Mouse (Mus musculus): ENCODE results near the gene Tdrd12. TPM values are rescaled to one million over a fixed set of nuclear protein-coding genes. Genes with fewer than 3 reads are reported as not detected.
"Not testable (repeated sequence)": the region's sequence is repeated elsewhere in the genome, so short reads cannot be mapped to it uniquely, and the experiment has no call there.

The Tdrd12 gene
- total RNA-seq (2021) = not detected
- long read RNA-seq, experiment 1 = 0 reads
- long read RNA-seq, experiment 2 = 0 reads

GRCm38 (mm10) chr7:35537562-35537961 is at the start of gene Tdrd12:
Gene Tdrd12 (minus strand): TSS chr7:35537745.
- DNase-seq (ENCODE audit: low spot score) = no peak

GRCm38 (mm10) chr7:35586906-35587445 is 49.4 kb upstream of the Tdrd12 start:
- no peak for DNase-seq (ENCODE audit: low spot score)

GRCm38 (mm10) chr7:35586055-35586905 is 48.7 kb upstream of the Tdrd12 start, which contains the start of gene Ankrd27:
Gene Ankrd27 (plus strand): TSS chr7:35586244.
- DNase-seq (ENCODE audit: low spot score) = peak; percentile 97

- peak; percentile 30 for DNase-seq (ENCODE audit: low spot score)
Measured at GRCm38 (mm10) chr7:35585191-35586054, 47.9 kb upstream of the Tdrd12 start, which contains the start of gene Rgs9bp. Gene Rgs9bp (minus strand): TSS chr7:35585582.

GRCm38 (mm10) chr7:35584786-35585190 is 47.2 kb upstream of the Tdrd12 start:
- peak; percentile 5 for DNase-seq (ENCODE audit: low spot score)

GRCm38 (mm10) chr7:35584068-35584785 is 46.7 kb upstream of the Tdrd12 start:
- no peak for DNase-seq (ENCODE audit: low spot score)

- DNase-seq (ENCODE audit: low spot score) = no peak
Measured at GRCm38 (mm10) chr7:35583476-35584025, 46.0 kb upstream of the Tdrd12 start.

GRCm38 (mm10) chr7:35582719-35583118 is 45.2 kb upstream of the Tdrd12 start:
- no peak for DNase-seq (ENCODE audit: low spot score)

- peak; percentile 20 for DNase-seq (ENCODE audit: low spot score)
Measured at GRCm38 (mm10) chr7:35579849-35580248, 42.3 kb upstream of the Tdrd12 start.

GRCm38 (mm10) chr7:35570883-35571282 is 33.3 kb upstream of the Tdrd12 start:
- DNase-seq (ENCODE audit: low spot score) = not testable (repeated sequence)

- not testable (repeated sequence) for DNase-seq (ENCODE audit: low spot score)
Measured at GRCm38 (mm10) chr7:35569724-35570123, 32.2 kb upstream of the Tdrd12 start.

GRCm38 (mm10) chr7:35565965-35566364 is 28.4 kb upstream of the Tdrd12 start:
- DNase-seq (ENCODE audit: low spot score) = not testable (repeated sequence)

GRCm38 (mm10) chr7:35564872-35565271 is 27.3 kb upstream of the Tdrd12 start:
- DNase-seq (ENCODE audit: low spot score) = not testable (repeated sequence)

GRCm38 (mm10) chr7:35564067-35564865 is 26.7 kb upstream of the Tdrd12 start:
- DNase-seq (ENCODE audit: low spot score) = no peak

- DNase-seq (ENCODE audit: low spot score) = no peak
Measured at GRCm38 (mm10) chr7:35563071-35563470, 25.5 kb upstream of the Tdrd12 start.

- no peak for DNase-seq (ENCODE audit: low spot score)
Measured at GRCm38 (mm10) chr7:35559838-35560237, 22.3 kb upstream of the Tdrd12 start.

GRCm38 (mm10) chr7:35558681-35559080 is 21.1 kb upstream of the Tdrd12 start:
- DNase-seq (ENCODE audit: low spot score) = no peak

GRCm38 (mm10) chr7:35557577-35557976 is 20.0 kb upstream of the Tdrd12 start:
- no peak for DNase-seq (ENCODE audit: low spot score)

- DNase-seq (ENCODE audit: low spot score) = no peak
Measured at GRCm38 (mm10) chr7:35556905-35557304, 19.4 kb upstream of the Tdrd12 start.

- no peak for DNase-seq (ENCODE audit: low spot score)
Measured at GRCm38 (mm10) chr7:35556205-35556603, 18.7 kb upstream of the Tdrd12 start, which contains the start of gene Nudt19. Gene Nudt19 (minus strand): TSS chr7:35556304.
